Mouse (Mus musculus) midbrain, embryonic 16.5 days (tissue): Measurements from ENCODE around the gene Hoxd13. TPM values are rescaled to one million over a fixed set of nuclear protein-coding genes. Genes with fewer than 3 reads are reported as not detected.

Source experiments
- ATAC-seq: fragments of 200-750 bp; cut with Nextera tagmentation; 2 replicates; pipeline ENCODE4 v1.8.0; 2017; ENCODE audit warnings: moderate TSS enrichment
- H3K27ac ChIP-seq: fragments of 300-500 bp; sonication (generic); 2 replicates; pipeline ENCODE4 v1.5.1; 2014; ENCODE audit warnings: mild to moderate bottlenecking, low read length, mixed read lengths
- H3K27me3 ChIP-seq: fragments of 300-500 bp; sonication (generic); 2 replicates; pipeline ENCODE4 v1.6.1; 2014; ENCODE audit warnings: low read depth, low read length, mixed read lengths; ENCODE audit not compliant: control insufficient read depth, insufficient read depth
- H3K36me3 ChIP-seq: fragments of 300-500 bp; sonication (generic); 2 replicates; pipeline ENCODE4 v1.6.1; 2014; ENCODE audit warnings: mild to moderate bottlenecking, low read length, moderate library complexity, mixed read lengths; ENCODE audit not compliant: control insufficient read depth, insufficient read depth
- H3K4me1 ChIP-seq: fragments of 300-500 bp; sonication (generic); 2 replicates; pipeline ENCODE4 v1.6.1; 2014; ENCODE audit warnings: mild to moderate bottlenecking, low read length, mixed read lengths; ENCODE audit not compliant: control insufficient read depth, insufficient read depth
- H3K4me2 ChIP-seq: fragments of 300-500 bp; sonication (generic); 2 replicates; pipeline ENCODE4 v1.6.1; 2014; ENCODE audit warnings: mild to moderate bottlenecking, low read length, mixed read lengths
- H3K4me3 ChIP-seq: fragments of 300-500 bp; sonication (generic); 2 replicates; pipeline ENCODE4 v1.5.1; 2014; ENCODE audit warnings: low read depth, mild to moderate bottlenecking, low read length, moderate library complexity, mixed read lengths
- H3K9ac ChIP-seq: fragments of 300-500 bp; sonication (generic); 2 replicates; pipeline ENCODE4 v1.6.1; 2014; ENCODE audit warnings: low read depth, low read length, mixed read lengths
- H3K9me3 ChIP-seq: fragments of 300-500 bp; sonication (generic); replicated peaks from 2 replicates; pipeline ENCODE4 v1.6.1; 2014; ENCODE audit warnings: mild to moderate bottlenecking, low read length, mixed read lengths; ENCODE audit not compliant: control insufficient read depth, poor library complexity, severe bottlenecking
- WGBS: fragments of 180-500 bp; shearing (Covaris S2); extraction: QIAGEN DNeasy Blood & Tissue Kit; methylation state at CpG from one replicate; pipeline ENCODE4 v1.1.7; 2014; 5-methylcytosine and 5-hydroxymethylcytosine counted together
- polyA plus RNA-seq: library from polyadenylated mRNA; unstranded; fragments of >200 nt; fragmentation: Nextera tagmentation; extraction: Ambion mirVana; gene quantifications from 2 replicates; pipeline ENCODE4 v1.2.1, GENCODE M21; 2015

The Hoxd13 gene
- polyA plus RNA-seq, 1 experiment from 2014 or later: not detected

DNA sequence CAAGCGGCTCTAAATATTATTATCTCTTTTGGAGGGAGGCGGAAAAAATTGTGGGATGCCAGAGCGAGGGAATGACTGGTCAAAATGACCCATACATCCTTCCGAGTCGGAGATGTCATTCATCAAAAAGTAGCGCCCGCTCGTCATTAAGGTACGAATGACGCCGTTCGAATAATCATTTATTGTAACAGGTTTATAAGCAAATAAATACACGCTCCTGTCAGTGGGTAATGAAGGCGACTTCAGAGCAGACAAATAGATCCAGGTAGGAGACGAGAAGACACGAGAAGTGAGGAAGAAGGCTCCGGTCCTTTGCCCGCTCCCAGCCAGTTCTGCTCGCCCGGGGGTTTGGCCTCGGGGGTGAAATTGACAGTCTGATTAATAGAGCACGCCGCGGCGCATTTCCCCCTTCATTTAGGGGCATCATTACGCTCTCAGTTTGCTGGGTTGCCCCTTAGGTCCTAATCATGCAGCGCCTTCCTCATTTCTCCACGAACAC, 8.6 kb upstream of the Hoxd13 start, which contains the start of gene Evx2:
TSS of gene Evx2 (minus strand) at position 51 of the 499 bp plus-strand sequence.
- ATAC-seq: no peak
- H3K4me1 ChIP-seq: peaks cover 8% of the 10 kb centered on the region
- no peaks in the 10 kb centered on the region for H3K9me3 ChIP-seq
- H3K4me3 ChIP-seq: peak within 1 kb of the TSS; percentile 15; the same call in 1 of the 2 replicates
- WGBS: 2% methylated on average over 28 of the region's 28 CpGs
- 0 out of 2 replicates have a peak within 1 kb of the TSS, but pooled peaks have one; percentile 15 for H3K27ac ChIP-seq
- no peak within 1 kb of the TSS for H3K4me2 ChIP-seq
- H3K27me3 ChIP-seq: peaks cover 55% of the 10 kb centered on the region
- H3K36me3 ChIP-seq: no peaks in the 10 kb centered on the region
- no peak within 1 kb of the TSS for H3K9ac ChIP-seq

DNA sequence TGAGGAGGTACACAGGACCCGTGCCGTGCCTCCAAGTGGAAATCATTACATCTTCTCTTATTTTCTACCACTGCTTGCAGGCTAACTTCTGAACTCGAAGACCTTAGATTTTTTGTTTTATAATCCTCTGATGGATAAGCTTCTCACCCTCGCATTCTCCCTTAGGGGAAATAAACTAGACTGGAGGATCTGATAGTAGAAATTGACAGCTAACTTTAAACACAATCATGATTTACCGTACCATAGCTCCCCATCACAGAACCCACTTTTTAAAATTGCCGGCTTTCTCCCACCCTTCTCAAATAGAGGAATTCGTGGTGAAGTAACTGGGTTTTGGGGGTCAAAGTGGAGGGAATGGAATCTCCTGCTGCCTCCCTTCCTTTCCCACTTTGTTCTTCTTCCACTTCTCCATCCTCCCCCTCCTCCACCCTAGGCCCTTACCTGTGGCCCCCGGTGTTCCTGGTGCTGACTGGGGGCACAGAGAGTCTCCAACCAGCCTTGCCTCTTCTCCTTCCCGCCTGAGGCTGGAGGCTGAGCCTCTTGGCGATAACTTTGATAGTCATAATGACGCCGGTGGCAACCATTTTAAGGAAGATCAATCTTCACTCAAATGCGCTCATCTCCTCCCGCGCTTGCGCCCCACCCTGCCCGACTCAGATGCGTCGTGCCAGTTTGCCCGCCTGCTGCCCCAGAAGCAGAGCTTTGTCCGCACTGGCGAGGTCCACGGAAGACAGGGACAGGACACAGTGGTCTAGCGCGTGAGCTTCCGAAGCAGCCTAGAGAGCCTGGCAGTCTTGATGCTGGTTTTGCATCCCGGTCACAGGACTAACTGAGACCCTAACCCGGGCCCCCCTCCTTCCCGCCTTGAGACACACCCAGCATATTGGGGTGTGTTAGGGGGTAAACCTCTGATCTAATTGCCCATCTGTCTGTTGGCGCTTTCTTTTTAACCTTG, 7.4 kb upstream of the Hoxd13 start:
- Histone ChIP-seq H3K4me3 (no peak overlapping the region), H3K36me3 (no peaks in the 10 kb centered on the region), H3K27ac (no peak overlapping the region), H3K27me3 (peaks cover 54% of the 10 kb centered on the region), H3K9ac (no peak overlapping the region), H3K4me2 (no peak overlapping the region), H3K9me3 (no peaks in the 10 kb centered on the region), H3K4me1 (peaks cover 6% of the 10 kb centered on the region)
- peak; percentile 52; the same call in 1 of the 2 replicates for ATAC-seq
- WGBS: 3% methylated on average over 30 of the region's 30 CpGs

DNA sequence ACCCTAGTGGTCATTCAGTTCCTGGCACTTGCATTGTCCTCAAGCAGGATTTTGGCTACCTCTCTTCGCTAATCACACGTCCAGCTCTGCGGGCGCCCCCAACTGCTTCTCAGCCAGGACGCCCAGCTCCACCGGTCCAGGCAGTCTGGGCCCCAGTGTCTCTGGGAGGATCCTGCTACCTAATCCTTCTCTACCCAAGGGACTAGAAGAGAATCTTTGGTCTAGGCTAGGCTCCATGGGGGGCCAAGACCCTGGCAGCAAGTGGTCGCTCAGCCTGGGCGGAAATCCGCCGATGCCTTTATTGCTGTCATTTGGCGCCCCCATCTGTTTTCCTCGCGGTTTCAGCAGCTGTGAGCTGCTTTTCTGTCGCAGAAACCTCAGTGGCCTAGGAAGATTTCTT, 6.4 kb upstream of the Hoxd13 start:
- Histone ChIP-seq H3K4me2 (peak overlapping the region; percentile 53), H3K9me3 (no peaks in the 10 kb centered on the region), H3K27ac (no peak overlapping the region), H3K4me1 (peaks cover 2% of the 10 kb centered on the region; the same call in 1 of the 2 replicates), H3K27me3 (peaks cover 59% of the 10 kb centered on the region), H3K4me3 (peak overlapping the region; percentile 17; the same call in 1 of the 2 replicates), H3K9ac (no peak overlapping the region), H3K36me3 (no peaks in the 10 kb centered on the region)
- WGBS: under 1% methylated on average over 14 of the region's 14 CpGs
- ATAC-seq: peak; percentile 75; the same call in 1 of the 2 replicates

DNA sequence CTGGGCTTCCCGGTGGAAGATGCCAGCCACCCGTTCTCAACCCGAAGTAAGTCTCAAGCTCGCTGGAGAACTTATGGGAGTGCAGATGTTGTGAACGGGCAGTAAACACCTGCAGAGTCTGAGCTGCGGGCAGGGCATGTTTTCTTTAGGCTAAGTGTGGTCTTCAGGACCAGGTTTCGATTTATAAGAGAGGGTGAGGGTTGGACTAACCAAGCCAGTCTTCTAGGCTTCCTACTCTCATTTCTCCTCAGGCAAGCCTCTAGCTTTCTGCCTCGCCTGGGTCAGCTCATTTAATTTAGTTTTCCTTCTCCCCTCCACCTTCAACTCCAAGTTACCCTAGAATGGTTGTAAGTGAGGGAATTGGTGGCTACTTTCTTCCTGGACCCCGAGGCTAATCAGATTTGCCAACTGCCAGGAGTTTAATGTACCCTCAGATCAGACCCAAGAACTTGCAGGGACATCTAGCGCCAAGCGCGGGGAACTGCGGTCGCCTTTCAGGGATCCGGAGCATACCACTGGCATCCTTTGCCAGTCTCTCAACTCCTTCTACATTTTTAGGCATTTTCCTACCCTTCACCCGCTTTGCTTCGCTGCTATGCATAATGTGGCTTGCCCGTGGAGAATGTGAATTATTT, 4.7 kb upstream of the Hoxd13 start:
- no peaks in the 10 kb centered on the region for H3K9me3 ChIP-seq
- no peak overlapping the region for H3K4me2 ChIP-seq
- H3K4me1 ChIP-seq: peaks cover 5% of the 10 kb centered on the region; the same call in 1 of the 2 replicates
- no peak overlapping the region for H3K4me3 ChIP-seq
- no peaks in the 10 kb centered on the region for H3K36me3 ChIP-seq
- H3K27me3 ChIP-seq: peaks cover 70% of the 10 kb centered on the region
- no peak overlapping the region for H3K27ac ChIP-seq
- WGBS: 6% methylated on average over 18 of the region's 18 CpGs
- ATAC-seq: 0 out of 2 replicates have a peak, but pooled peaks have one; percentile 56
- no peak overlapping the region for H3K9ac ChIP-seq

DNA sequence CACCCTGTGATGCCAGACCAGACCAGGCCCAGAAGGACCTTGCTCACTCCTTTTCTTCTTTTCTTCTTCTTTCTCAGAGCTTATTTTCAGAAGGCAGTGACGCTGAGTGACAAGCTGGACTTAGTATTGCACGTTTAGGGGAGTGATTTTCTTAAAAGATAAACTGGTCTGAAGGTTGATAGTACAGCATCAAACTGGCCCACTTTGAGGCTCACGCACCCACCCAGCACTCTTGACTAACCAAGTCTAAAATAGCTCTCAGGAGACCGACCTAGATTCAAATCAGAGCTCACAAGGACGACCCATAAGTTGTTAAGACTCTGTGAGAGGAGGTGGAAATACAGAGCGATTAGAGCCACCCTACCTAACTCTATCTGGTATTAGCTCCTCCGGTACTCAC, 1.7 kb upstream of the Hoxd13 start:
- H3K27ac ChIP-seq: no peak overlapping the region
- H3K4me2 ChIP-seq: no peak overlapping the region
- ATAC-seq: no peak
- H3K36me3 ChIP-seq: no peaks in the 10 kb centered on the region
- H3K4me1 ChIP-seq: peaks cover 6% of the 10 kb centered on the region; the same call in 1 of the 2 replicates
- H3K27me3 ChIP-seq: peaks cover 86% of the 10 kb centered on the region
- 3% methylated on average over 7 of the region's 7 CpGs for WGBS
- no peak overlapping the region for H3K9ac ChIP-seq
- no peaks in the 10 kb centered on the region for H3K9me3 ChIP-seq
- H3K4me3 ChIP-seq: no peak overlapping the region

DNA sequence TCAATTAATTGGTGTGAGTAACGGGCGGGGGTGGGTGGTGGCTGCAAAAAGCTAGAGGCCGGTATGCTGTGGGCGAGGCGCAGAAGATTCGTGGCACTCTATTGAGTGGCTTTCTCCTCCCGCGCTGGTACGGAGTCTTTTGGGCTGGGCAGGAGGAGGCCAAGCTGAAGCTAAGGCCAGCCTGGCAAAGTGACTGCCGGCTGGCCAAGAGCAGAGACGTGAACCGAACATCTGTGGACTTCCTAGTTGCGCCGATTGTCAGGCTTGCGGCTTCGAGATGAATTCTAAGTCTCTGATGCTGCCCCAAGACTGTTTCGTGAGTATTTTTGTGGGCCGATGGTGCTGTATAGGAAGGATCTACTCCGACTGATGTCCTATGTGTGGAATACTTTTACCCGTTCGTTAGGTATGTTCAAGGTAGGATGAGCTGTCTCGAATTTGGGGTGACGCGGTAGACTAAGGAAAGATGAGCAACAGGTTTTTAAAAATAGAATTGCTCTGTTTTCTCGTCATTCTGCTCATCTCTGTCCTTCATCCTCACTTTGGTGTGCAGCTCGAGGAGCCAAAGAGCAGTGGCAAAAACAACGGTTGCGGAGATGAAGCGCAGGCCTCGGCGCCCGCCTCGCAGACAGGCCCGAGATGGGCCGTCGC, 794 bp upstream of the Hoxd13 start:
- ATAC-seq: no peak

DNA sequence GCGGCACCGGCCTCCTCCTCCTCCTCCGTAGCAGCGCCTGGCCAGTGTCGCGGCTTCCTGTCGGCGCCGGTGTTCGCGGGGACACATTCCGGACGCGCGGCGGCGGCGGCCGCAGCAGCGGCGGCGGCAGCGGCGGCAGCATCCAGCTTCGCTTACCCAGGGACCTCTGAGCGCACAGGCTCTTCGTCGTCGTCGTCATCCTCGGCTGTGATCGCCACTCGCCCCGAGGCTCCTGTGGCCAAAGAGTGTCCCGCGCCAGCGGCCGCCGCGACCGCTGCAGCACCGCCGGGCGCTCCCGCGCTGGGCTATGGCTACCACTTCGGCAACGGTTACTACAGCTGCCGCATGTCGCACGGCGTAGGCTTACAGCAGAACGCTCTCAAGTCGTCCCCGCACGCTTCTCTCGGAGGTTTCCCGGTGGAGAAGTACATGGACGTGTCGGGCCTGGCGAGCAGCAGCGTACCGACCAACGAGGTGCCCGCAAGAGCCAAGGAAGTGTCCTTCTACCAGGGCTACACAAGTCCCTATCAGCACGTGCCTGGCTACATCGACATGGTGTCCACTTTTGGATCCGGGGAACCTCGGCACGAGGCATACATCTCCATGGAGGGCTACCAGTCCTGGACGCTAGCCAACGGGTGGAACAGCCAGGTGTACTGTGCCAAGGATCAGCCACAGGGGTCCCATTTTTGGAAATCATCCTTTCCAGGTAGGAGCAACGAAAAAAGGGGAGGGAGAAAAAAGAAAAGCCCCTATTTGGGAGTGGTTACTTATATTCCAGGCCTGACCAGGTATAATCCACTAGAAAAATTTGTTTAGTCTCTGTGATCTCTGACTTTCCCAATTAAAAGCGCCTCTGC, 490 bp downstream of the Hoxd13 start:
- H3K4me2 ChIP-seq: peak overlapping the region; percentile 45
- H3K9ac ChIP-seq: no peak overlapping the region
- peak overlapping the region; percentile 8; the same call in 1 of the 2 replicates for H3K4me3 ChIP-seq
- H3K9me3 ChIP-seq: no peaks in the 10 kb centered on the region
- under 1% methylated on average over 54 of the region's 74 CpGs for WGBS
- peaks cover 86% of the 10 kb centered on the region for H3K27me3 ChIP-seq
- peaks cover 7% of the 10 kb centered on the region for H3K4me1 ChIP-seq
- H3K27ac ChIP-seq: no peak overlapping the region
- ATAC-seq: no peak
- no peaks in the 10 kb centered on the region for H3K36me3 ChIP-seq

More for the DNA sequence above, 794 bp upstream of the Hoxd13 start:
- Histone ChIP-seq H3K4me3 (no peak overlapping the region), H3K4me2 (no peak overlapping the region), H3K4me1 (peaks cover 4% of the 10 kb centered on the region; the same call in 1 of the 2 replicates), H3K9ac (no peak overlapping the region), H3K27ac (no peak overlapping the region), H3K27me3 (peaks cover 85% of the 10 kb centered on the region), H3K36me3 (no peaks in the 10 kb centered on the region), H3K9me3 (no peaks in the 10 kb centered on the region)
- WGBS: 2% methylated on average over 36 of the region's 36 CpGs

DNA sequence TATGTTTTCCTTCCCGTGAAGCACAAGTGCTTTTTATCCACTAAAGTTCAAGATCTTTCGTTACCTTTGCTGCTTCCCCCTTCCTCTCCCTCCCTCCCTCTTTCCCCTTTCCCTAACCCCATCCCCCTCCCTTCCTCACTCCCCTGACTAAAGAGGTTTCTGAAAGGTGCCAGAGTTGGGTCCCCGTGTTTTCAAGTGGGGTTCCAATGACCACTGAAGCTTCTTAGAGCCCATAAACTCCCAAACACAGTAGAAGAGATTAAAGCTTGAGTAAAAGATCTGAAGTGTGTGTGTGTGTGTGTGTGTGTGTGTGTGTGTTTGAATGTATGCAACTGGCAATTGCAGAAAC, 1.1 kb downstream of the Hoxd13 start:
- H3K4me1 ChIP-seq: peaks cover 7% of the 10 kb centered on the region
- 0% methylated on average over 3 of the region's 3 CpGs for WGBS
- no peak for ATAC-seq
- H3K27ac ChIP-seq: no peak overlapping the region
- no peak overlapping the region for H3K4me2 ChIP-seq
- no peak overlapping the region for H3K4me3 ChIP-seq
- H3K27me3 ChIP-seq: peaks cover 86% of the 10 kb centered on the region
- H3K36me3 ChIP-seq: no peaks in the 10 kb centered on the region
- H3K9ac ChIP-seq: no peak overlapping the region
- H3K9me3 ChIP-seq: no peaks in the 10 kb centered on the region
